Mouse (Mus musculus) olfactory bulb, adult 2 months (tissue): ENCODE measurements at regions not wholly inside any gene's neighbourhood (a gene's known extent, or its start where the extent isn't known, plus 50 kb on each side); places are given as distances from the start of the nearest gene placed in this dataset.

Source experiments
- CTCF ChIP-seq: fragments of 200-500 bp; IDR thresholded peaks from 2 replicates; pipeline ENCODE4 v1.5.1; 2012; ENCODE audit warnings: low read depth, mild to moderate bottlenecking, low read length, moderate library complexity; ENCODE audit not compliant: insufficient read depth
- POLR2A ChIP-seq: fragments of 200-500 bp; IDR thresholded peaks from 2 replicates; pipeline ENCODE4 v1.6.1; 2012; ENCODE audit warnings: mild to moderate bottlenecking, low read depth, low read length, moderate library complexity; ENCODE audit not compliant: insufficient read depth

- TF ChIP-seq CTCF, result no peak
- TF ChIP-seq POLR2A, result no peak
Observed at GRCm38 (mm10) chr7:116603167-116603839, 99.1 kb downstream of the Nucb2 start.
